ENCODE assay signal across 15 mouse cellular contexts in genomic region chr15:56817204-56818157, GRCm38 (mm10).
A peak's percentile ranks its signal among the peaks of the same experiment; 100 is the strongest.
DNase-seq lines count a peak whose midpoint lies in the region; ATAC-seq lines count a peak whose summit lies in the region.
"Had no signal": no experiment of that assay in that cellular context is flagged by ENCODE, and none has a peak within 500 bp of the region (broad histone marks: within the 10 kb centered on the region; RNA-seq: fewer than 3 reads in every experiment).

No protein-coding gene starts in this region.

- peak; percentile 90 for ATAC-seq in hindbrain, embryonic 13.5 days (ENCODE audit: low FRiP score)
- ATAC-seq in hindbrain, embryonic 11.5 days (ENCODE audit: low FRiP score): no peak
- peak; percentile 90 for ATAC-seq in forebrain, embryonic 16.5 days
- ATAC-seq in midbrain, embryonic 16.5 days: peak; percentile 66; the same call in 1 of the 2 replicates
- ATAC-seq: liver, embryonic 12.5 days had no signal

- no peak overlapping the region for H3K9ac ChIP-seq in hindbrain, embryonic 13.5 days
- H3K9ac ChIP-seq in hindbrain, embryonic 11.5 days (ENCODE audit: low read depth, low read length): no peak overlapping the region
- no peak overlapping the region for H3K9ac ChIP-seq in forebrain, embryonic 16.5 days (replicated peaks; ENCODE audit: low read depth, low read length)
- no peak overlapping the region for H3K9ac ChIP-seq in midbrain, embryonic 16.5 days (ENCODE audit: low read depth, low read length)
- H3K9ac ChIP-seq: liver, embryonic 12.5 days had no signal

- H3K27ac ChIP-seq in hindbrain, embryonic 13.5 days: no peak overlapping the region
- H3K27ac ChIP-seq in hindbrain, embryonic 11.5 days (ENCODE audit: low read depth, low read length): no peak overlapping the region
- no peak overlapping the region for H3K27ac ChIP-seq in forebrain, embryonic 16.5 days (ENCODE audit: low read length)
- H3K27ac ChIP-seq in midbrain, embryonic 16.5 days (ENCODE audit: low read length): no peak overlapping the region
- H3K27ac ChIP-seq: liver, embryonic 12.5 days had no signal

- H3K4me2 ChIP-seq in hindbrain, embryonic 13.5 days: no peak overlapping the region
- H3K4me2 ChIP-seq in hindbrain, embryonic 11.5 days (replicated peaks; ENCODE audit: low read depth, low read length): no peak overlapping the region
- no peak overlapping the region for H3K4me2 ChIP-seq in forebrain, embryonic 16.5 days (ENCODE audit: low read length)
- H3K4me2 ChIP-seq in midbrain, embryonic 16.5 days (ENCODE audit: low read length): no peak overlapping the region
- H3K4me2 ChIP-seq: liver, embryonic 12.5 days had no signal

- H3K27me3 ChIP-seq in hindbrain, embryonic 13.5 days: no peaks in the 10 kb centered on the region
- H3K27me3 ChIP-seq in hindbrain, embryonic 11.5 days (ENCODE audit: control insufficient read depth, insufficient read depth, low read length): no peaks in the 10 kb centered on the region
- H3K27me3 ChIP-seq in forebrain, embryonic 16.5 days (replicated peaks; ENCODE audit: control insufficient read depth, insufficient read depth, low read length): peaks cover 29% of the 10 kb centered on the region
- H3K27me3 ChIP-seq in midbrain, embryonic 16.5 days (ENCODE audit: control insufficient read depth, insufficient read depth, low read depth, low read length): no peaks in the 10 kb centered on the region
- H3K27me3 ChIP-seq: liver, embryonic 12.5 days had no signal

- no peaks in the 10 kb centered on the region for H3K4me1 ChIP-seq in hindbrain, embryonic 13.5 days (replicated peaks)
- no peaks in the 10 kb centered on the region for H3K4me1 ChIP-seq in hindbrain, embryonic 11.5 days (replicated peaks; ENCODE audit: control insufficient read depth, insufficient read depth, low read length)
- H3K4me1 ChIP-seq in forebrain, embryonic 16.5 days (replicated peaks; ENCODE audit: control insufficient read depth, insufficient read depth, low read length): no peaks in the 10 kb centered on the region; the same call in 1 of the 2 replicates
- H3K4me1 ChIP-seq in midbrain, embryonic 16.5 days (ENCODE audit: control insufficient read depth, insufficient read depth, low read length): peaks cover 5% of the 10 kb centered on the region; the same call in 1 of the 2 replicates
- H3K4me1 ChIP-seq: liver, embryonic 12.5 days had no signal

- WGBS in hindbrain, embryonic 13.5 days: 60% methylated on average over 5 of the region's 5 CpGs
- 73% methylated on average over 5 of the region's 5 CpGs for WGBS in hindbrain, embryonic 11.5 days
- WGBS in forebrain, embryonic 16.5 days: 3% methylated on average over 5 of the region's 5 CpGs
- WGBS in midbrain, embryonic 16.5 days: 31% methylated on average over 5 of the region's 5 CpGs

- no peaks in the 10 kb centered on the region for H3K9me3 ChIP-seq in hindbrain, embryonic 13.5 days
- no peaks in the 10 kb centered on the region for H3K9me3 ChIP-seq in hindbrain, embryonic 11.5 days (ENCODE audit: control insufficient read depth, low read length)
- no peaks in the 10 kb centered on the region for H3K9me3 ChIP-seq in forebrain, embryonic 16.5 days (ENCODE audit: control insufficient read depth, low read length)
- H3K9me3 ChIP-seq in midbrain, embryonic 16.5 days (replicated peaks; ENCODE audit: control insufficient read depth, low read length, poor library complexity, severe bottlenecking): no peaks in the 10 kb centered on the region
- H3K9me3 ChIP-seq: liver, embryonic 12.5 days had no signal

- H3K36me3 ChIP-seq in hindbrain, embryonic 13.5 days: no peaks in the 10 kb centered on the region
- no peaks in the 10 kb centered on the region for H3K36me3 ChIP-seq in hindbrain, embryonic 11.5 days (ENCODE audit: control insufficient read depth, insufficient read depth, low read length)
- no peaks in the 10 kb centered on the region for H3K36me3 ChIP-seq in forebrain, embryonic 16.5 days (ENCODE audit: control insufficient read depth, insufficient read depth)
- no peaks in the 10 kb centered on the region for H3K36me3 ChIP-seq in midbrain, embryonic 16.5 days (ENCODE audit: control insufficient read depth, insufficient read depth, low read length)
- H3K36me3 ChIP-seq: liver, embryonic 12.5 days had no signal

- DNase-seq in hindbrain, embryonic 11.5 days (ENCODE audit: low spot score): no peak
- peak; percentile 25 for DNase-seq in Muller cell, postnatal 12 days (ENCODE audit: inconsistent ontology term)
- no peak for DNase-seq in layer of hippocampus, postnatal 36 days
- no peak for DNase-seq in urinary bladder, postnatal 25 days (ENCODE audit: low spot score)
- no peak for DNase-seq in cerebellum, postnatal 4 days (ENCODE audit: low spot score in 2 of 2)
- DNase-seq: adrenal gland, adult 2 months; cerebellum, adult 9-11 months; kidney, postnatal 14 days; layer of hippocampus, adult 9-11 months; lung, postnatal 36 days; spleen, adult 18-20 months had no signal

- no peak overlapping the region for H3K4me3 ChIP-seq in hindbrain, embryonic 13.5 days
- no peak overlapping the region for H3K4me3 ChIP-seq in hindbrain, embryonic 11.5 days (ENCODE audit: low read depth, low read length)
- no peak overlapping the region for H3K4me3 ChIP-seq in forebrain, embryonic 16.5 days (replicated peaks; ENCODE audit: low read length)
- H3K4me3 ChIP-seq in midbrain, embryonic 16.5 days (ENCODE audit: low read depth, low read length): no peak overlapping the region
- H3K4me3 ChIP-seq: liver, embryonic 12.5 days had no signal
